Mouse (Mus musculus): ENCODE data around the gene Fut7. TPM values are rescaled to one million over a fixed set of nuclear protein-coding genes. Genes with fewer than 3 reads are reported as not detected.

The Fut7 gene
- total and polyA plus RNA-seq, 2 experiments from 2014 or later = not detected

GRCm38 (mm10) chr2:25430395-25431233, 7.5 kb downstream of the Fut7 start:
- Histone ChIP-seq H3K4me3 (ENCODE audit: low read depth, low read length) (no peak overlapping the region), H3K36me3 (replicated peaks; ENCODE audit: control insufficient read depth, insufficient read depth, low read length) (peaks cover 6% of the 10 kb centered on the region; the same call in 1 of the 2 replicates), H3K27ac (ENCODE audit: low read depth) (no peak overlapping the region), H3K4me1 (ENCODE audit: control insufficient read depth, insufficient read depth) (peaks cover 4% of the 10 kb centered on the region; the same call in 1 of the 2 replicates), H3K9ac (replicated peaks; ENCODE audit: low read depth, low read length) (no peak overlapping the region), H3K27me3 (ENCODE audit: control insufficient read depth, insufficient read depth, low read length) (peaks cover 11% of the 10 kb centered on the region), H3K4me2 (ENCODE audit: low read depth, low read length) (no peak overlapping the region), H3K9me3 (replicated peaks; ENCODE audit: control insufficient read depth, low read length) (no peaks in the 10 kb centered on the region)
- ATAC-seq (ENCODE audit: insufficient read depth, low read depth) (no peak), DNase-seq (ENCODE audit: low spot score) (no peak)
- no peak for TF ChIP-seq CTCF (IDR thresholded peaks at IDR 0.05; ENCODE audit: low read depth)
- TF ChIP-seq EP300 (IDR thresholded peaks at IDR 0.05; ENCODE audit: low read depth) = no peak
- 84% methylated on average over 17 of the region's 17 CpGs for WGBS

GRCm38 (mm10) chr2:25431308-25431855, 8.3 kb downstream of the Fut7 start:
- Histone ChIP-seq H3K4me1 (ENCODE audit: control insufficient read depth, insufficient read depth) (peaks cover 4% of the 10 kb centered on the region; the same call in 1 of the 2 replicates), H3K9me3 (replicated peaks; ENCODE audit: control insufficient read depth, low read length) (no peaks in the 10 kb centered on the region), H3K9ac (replicated peaks; ENCODE audit: low read depth, low read length) (no peak overlapping the region), H3K4me2 (ENCODE audit: low read depth, low read length) (no peak overlapping the region), H3K27ac (ENCODE audit: low read depth) (no peak overlapping the region), H3K27me3 (ENCODE audit: control insufficient read depth, insufficient read depth, low read length) (peaks cover 3% of the 10 kb centered on the region; the same call in 1 of the 2 replicates), H3K4me3 (ENCODE audit: low read depth, low read length) (no peak overlapping the region), H3K36me3 (replicated peaks; ENCODE audit: control insufficient read depth, insufficient read depth, low read length) (peaks cover 6% of the 10 kb centered on the region; the same call in 1 of the 2 replicates)
- 87% methylated on average over 6 of the region's 6 CpGs for whole genome bisulfite sequencing
- TF ChIP-seq EP300 (IDR thresholded peaks at IDR 0.05; ENCODE audit: low read depth) (no peak), CTCF (IDR thresholded peaks at IDR 0.05; ENCODE audit: low read depth) (no peak)
- ATAC-seq (ENCODE audit: insufficient read depth, low read depth) (no peak), DNase-seq (ENCODE audit: low spot score) (no peak)

GRCm38 (mm10) chr2:25432326-25433098, 9.4 kb downstream of the Fut7 start:
- no peaks in the 10 kb centered on the region for H3K9me3 ChIP-seq (replicated peaks; ENCODE audit: control insufficient read depth, low read length)
- TF ChIP-seq EP300 (IDR thresholded peaks at IDR 0.05; ENCODE audit: low read depth) (no peak), CTCF (IDR thresholded peaks at IDR 0.05; ENCODE audit: low read depth) (no peak)
- no peak overlapping the region for H3K4me3 ChIP-seq (ENCODE audit: low read depth, low read length)
- H3K4me2 ChIP-seq (ENCODE audit: low read depth, low read length) = no peak overlapping the region
- H3K4me1 ChIP-seq (ENCODE audit: control insufficient read depth, insufficient read depth) = peaks cover 4% of the 10 kb centered on the region; the same call in 1 of the 2 replicates
- 73% methylated on average over 11 of the region's 11 CpGs for WGBS
- H3K27me3 ChIP-seq (ENCODE audit: control insufficient read depth, insufficient read depth, low read length) = no peaks in the 10 kb centered on the region
- H3K9ac ChIP-seq (replicated peaks; ENCODE audit: low read depth, low read length) = no peak overlapping the region
- H3K36me3 ChIP-seq (replicated peaks; ENCODE audit: control insufficient read depth, insufficient read depth, low read length) = peaks cover 7% of the 10 kb centered on the region; the same call in 1 of the 2 replicates
- H3K27ac ChIP-seq (ENCODE audit: low read depth) = no peak overlapping the region
- ATAC-seq (ENCODE audit: insufficient read depth, low read depth) (no peak), DNase-seq (ENCODE audit: low spot score) (no peak)

- Histone ChIP-seq H3K4me1 (ENCODE audit: control insufficient read depth, insufficient read depth) (peaks cover 4% of the 10 kb centered on the region; the same call in 1 of the 2 replicates), H3K36me3 (replicated peaks; ENCODE audit: control insufficient read depth, insufficient read depth, low read length) (peaks cover 12% of the 10 kb centered on the region; the same call in 1 of the 2 replicates), H3K27ac (ENCODE audit: low read depth) (no peak overlapping the region), H3K4me3 (ENCODE audit: low read depth, low read length) (no peak overlapping the region), H3K9ac (replicated peaks; ENCODE audit: low read depth, low read length) (no peak overlapping the region), H3K9me3 (replicated peaks; ENCODE audit: control insufficient read depth, low read length) (no peaks in the 10 kb centered on the region), H3K4me2 (ENCODE audit: low read depth, low read length) (no peak overlapping the region), H3K27me3 (ENCODE audit: control insufficient read depth, insufficient read depth, low read length) (no peaks in the 10 kb centered on the region)
- ATAC-seq (ENCODE audit: insufficient read depth, low read depth) (no peak), DNase-seq (ENCODE audit: low spot score) (no peak)
- no peak for TF ChIP-seq CTCF (IDR thresholded peaks at IDR 0.05; ENCODE audit: low read depth)
- TF ChIP-seq EP300 (IDR thresholded peaks at IDR 0.05; ENCODE audit: low read depth) = no peak
- 83% methylated on average over 17 of the region's 17 CpGs for WGBS
Measured at GRCm38 (mm10) chr2:25433101-25433500, 10.0 kb downstream of the Fut7 start.

GRCm38 (mm10) chr2:25434292-25434691, 11.2 kb downstream of the Fut7 start:
- Histone ChIP-seq H3K4me2 (ENCODE audit: low read depth, low read length) (no peak overlapping the region), H3K27ac (ENCODE audit: low read depth) (no peak overlapping the region), H3K36me3 (replicated peaks; ENCODE audit: control insufficient read depth, insufficient read depth, low read length) (peaks cover 22% of the 10 kb centered on the region), H3K9me3 (replicated peaks; ENCODE audit: control insufficient read depth, low read length) (no peaks in the 10 kb centered on the region), H3K4me3 (ENCODE audit: low read depth, low read length) (no peak overlapping the region), H3K27me3 (ENCODE audit: control insufficient read depth, insufficient read depth, low read length) (no peaks in the 10 kb centered on the region), H3K4me1 (ENCODE audit: control insufficient read depth, insufficient read depth) (no peaks in the 10 kb centered on the region; the same call in 1 of the 2 replicates), H3K9ac (replicated peaks; ENCODE audit: low read depth, low read length) (no peak overlapping the region)
- ATAC-seq (ENCODE audit: insufficient read depth, low read depth) (no peak), DNase-seq (ENCODE audit: low spot score) (no peak)
- TF ChIP-seq EP300 (IDR thresholded peaks at IDR 0.05; ENCODE audit: low read depth) = no peak
- no peak for TF ChIP-seq CTCF (IDR thresholded peaks at IDR 0.05; ENCODE audit: low read depth)
- WGBS = 88% methylated on average over 7 of the region's 8 CpGs
